ENCODE assay signal across 25 mouse cellular contexts in the genomic region with DNA sequence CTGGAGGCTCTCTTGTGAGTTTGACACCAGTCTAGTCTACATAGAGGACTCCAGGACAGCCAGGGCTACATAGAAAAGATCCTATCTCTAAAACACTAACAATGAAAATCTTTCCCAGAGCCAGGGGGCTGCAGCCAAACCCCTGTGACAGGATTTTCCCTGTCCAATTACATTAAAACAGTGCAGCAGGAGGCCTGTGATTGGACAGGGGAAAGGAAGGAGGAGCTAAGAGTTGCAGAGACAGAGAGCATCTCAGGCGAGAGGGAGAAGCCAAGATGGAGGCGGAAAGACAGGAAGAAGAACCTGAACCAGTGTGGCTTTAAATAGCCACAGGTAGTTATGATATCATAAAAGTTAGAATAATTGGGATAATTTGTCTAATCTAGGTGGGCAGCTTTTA. TPM values are rescaled to one million over a fixed set of nuclear protein-coding genes. Genes with fewer than 3 reads are reported as not detected.
DNase-seq lines count a peak whose midpoint lies in the region; ATAC-seq and TF ChIP-seq lines count a peak whose summit lies in the region.
"Had no signal": no experiment of that assay in that cellular context is flagged by ENCODE, and none has a peak within 500 bp of the region (broad histone marks: within the 10 kb centered on the region; RNA-seq: fewer than 3 reads in every experiment).

No protein-coding gene starts in this region.

- DNase-seq in ES-CJ7 (ENCODE audit: low read depth, low spot score) (peak; percentile 65), R1 (ENCODE audit: low read depth, low spot score) (peak; percentile 91)
- no peak for DNase-seq in frontal cortex, postnatal 10 days (ENCODE audit: low spot score in 2 of 2)
- DNase-seq in lung, adult 2 months, result no peak
- DNase-seq: adrenal gland, adult 8-10 months; adrenal gland, postnatal 14 days; adrenal gland, postnatal 36 days; cerebellum, adult 11-12 months; cerebellum, adult 2 months; cerebellum, adult 9-10 months; cerebellum, postnatal 10 days; cerebellum, postnatal 25 days; forebrain, postnatal 0 days had no signal

- ATAC-seq in frontal cortex, adult (ENCODE audit: low TSS enrichment), result no peak
- ATAC-seq: activated CD4-positive, CD25-positive, alpha-beta regulatory T cell, adult 4 months; forebrain, embryonic 13.5 days; forebrain, embryonic 15.5 days; forebrain, postnatal 0 days; Patski had no signal

- 73% methylated on average over 2 of the region's 2 CpGs for WGBS in lung, adult 2 months

- no peak for TF ChIP-seq POLR2A in lung, adult 2 months (IDR thresholded peaks at IDR 0.05; ENCODE audit: borderline replicate concordance, extremely low read depth, low read depth, low read length)

- H3K4me3 ChIP-seq in lung, adult 2 months (replicated peaks; ENCODE audit: extremely low read depth, low read depth, low read length), result no peak overlapping the region
- H3K4me3 ChIP-seq: embryonic facial prominence, embryonic 10.5 days; embryonic facial prominence, embryonic 12.5 days; forebrain, embryonic 13.5 days; forebrain, embryonic 15.5 days had no signal

- no peak for TF ChIP-seq CTCF in lung, adult 2 months (IDR thresholded peaks at IDR 0.05; ENCODE audit: insufficient read depth, low read length)

- H3K4me1 ChIP-seq in lung, adult 2 months (ENCODE audit: control insufficient read depth, insufficient read depth, low read length), result peaks cover 4% of the 10 kb centered on the region; the same call in 1 of the 2 replicates
- H3K4me1 ChIP-seq: embryonic facial prominence, embryonic 10.5 days; embryonic facial prominence, embryonic 12.5 days; forebrain, embryonic 13.5 days; forebrain, embryonic 15.5 days had no signal

RNA-seq across cellular contexts. Expression of gene Oas3, which starts 5.0 kb away (rescaled TPM):
- 1.6 and 1.7 TPM in 2 replicates for polyA plus RNA-seq in lung, adult 2 months (2012; rRNA removed)
- polyA plus RNA-seq: C2C12; embryonic facial prominence, embryonic 10.5 days had no signal

RNA-seq across cellular contexts. Expression of gene Oas1e, which starts 12.9 kb away (rescaled TPM):
- polyA plus RNA-seq in lung, adult 2 months (2012; rRNA removed), result 0.06 TPM in 1 of 2 replicates, not detected in the other
- polyA plus RNA-seq: activated CD4-positive, CD25-positive, alpha-beta regulatory T cell, adult 4 months; C2C12; cerebellum, adult 2 months; cortical plate, adult 2 months; embryonic facial prominence, embryonic 10.5 days; embryonic facial prominence, embryonic 12.5 days; forebrain, embryonic 11.5 days; forebrain, embryonic 13.5 days; forebrain, embryonic 15.5 days; frontal cortex, adult 2 months; G1E; Patski had no signal

RNA-seq across cellular contexts. Expression of gene Oas1c, which starts 29.9 kb away (rescaled TPM):
- polyA plus RNA-seq in lung, adult 2 months (2012; rRNA removed), result 2.7 and 4.6 TPM in 2 replicates

RNA-seq across cellular contexts. Expression of gene Oas2, which starts 32.8 kb away (rescaled TPM):
- 4.5 and 5.0 TPM in 2 replicates for polyA plus RNA-seq in lung, adult 2 months (2012; rRNA removed)
- polyA plus RNA-seq: C2C12, Patski had no signal

Comparison
In these comparisons a context has a peak if more than half of its experiments do, and no peak if none do; other contexts are left out.
1. DNase-seq: peak in ES-CJ7 (single experiment) and R1 (single experiment); none in frontal cortex, postnatal 10 days (0 of 2) and lung, adult 2 months (single experiment).